Mouse (Mus musculus) hindbrain, embryonic 16.5 days (tissue): ENCODE results near the gene Zfp871. TPM values are rescaled to one million over a fixed set of nuclear protein-coding genes. Genes with fewer than 3 reads are reported as not detected.

ENCODE experiments used
- ATAC-seq: fragments of 200-750 bp; cut with Nextera tagmentation; 2 replicates; pipeline ENCODE4 v1.8.0; 2017; ENCODE audit warnings: moderate TSS enrichment, moderate library complexity
- H3K27ac ChIP-seq: fragments of 300-500 bp; sonication (generic); 2 replicates; pipeline ENCODE4 v1.5.1; 2014; ENCODE audit warnings: low read depth, mild to moderate bottlenecking, control low read depth, low read length, moderate library complexity
- H3K27me3 ChIP-seq: fragments of 300-500 bp; sonication (generic); replicated peaks from 2 replicates; pipeline ENCODE4 v1.6.1; 2014; ENCODE audit warnings: low read length; ENCODE audit not compliant: control insufficient read depth, insufficient read depth
- H3K36me3 ChIP-seq: fragments of 300-500 bp; sonication (generic); 2 replicates; pipeline ENCODE4 v1.6.1; 2014; ENCODE audit warnings: mild to moderate bottlenecking, low read length, moderate library complexity, mixed read lengths; ENCODE audit not compliant: control insufficient read depth, insufficient read depth
- H3K4me1 ChIP-seq: fragments of 300-500 bp; sonication (generic); 2 replicates; pipeline ENCODE4 v1.6.1; 2014; ENCODE audit warnings: low read depth, low read length; ENCODE audit not compliant: control insufficient read depth, insufficient read depth
- H3K4me2 ChIP-seq: fragments of 300-500 bp; sonication (generic); 2 replicates; pipeline ENCODE4 v1.6.1; 2014; ENCODE audit warnings: mild to moderate bottlenecking, low read length, control low read depth, moderate library complexity
- H3K4me3 ChIP-seq: fragments of 300-500 bp; sonication (generic); 2 replicates; pipeline ENCODE4 v1.5.1; 2014; ENCODE audit warnings: mild to moderate bottlenecking, low read length, control low read depth, moderate library complexity
- H3K9ac ChIP-seq: fragments of 300-500 bp; sonication (generic); 2 replicates; pipeline ENCODE4 v1.6.1; 2014; ENCODE audit warnings: low read depth, mild to moderate bottlenecking, control low read depth, low read length, moderate library complexity
- H3K9me3 ChIP-seq: fragments of 300-500 bp; sonication (generic); 2 replicates; pipeline ENCODE4 v1.6.1; 2014; ENCODE audit warnings: mild to moderate bottlenecking, low read length, moderate library complexity; ENCODE audit not compliant: control insufficient read depth
- WGBS: fragments of 180-500 bp; shearing (Covaris S2); extraction: QIAGEN DNeasy Blood & Tissue Kit; methylation state at CpG from one replicate; pipeline ENCODE4 v1.1.7; 2014; 5-methylcytosine and 5-hydroxymethylcytosine counted together
- polyA plus RNA-seq: library from polyadenylated mRNA; unstranded; fragments of >200 nt; fragmentation: Nextera tagmentation; extraction: Ambion mirVana; gene quantifications from 2 replicates; pipeline ENCODE4 v1.2.1, GENCODE M21; 2015

Zfp871 gene
- polyA plus RNA-seq, 1 experiment from 2014 or later, result 35.9 TPM

GRCm38 (mm10) chr17:32789244-32789643 lies 1.2 kb upstream of the Zfp871 start:
- H3K4me3 ChIP-seq, result no peak overlapping the region
- 76% methylated on average over 8 of the region's 8 CpGs for WGBS
- H3K9me3 ChIP-seq, result no peaks in the 10 kb centered on the region
- H3K36me3 ChIP-seq, result peaks cover under 1% of the 10 kb centered on the region; the same call in 1 of the 2 replicates
- no peak overlapping the region for H3K27ac ChIP-seq
- H3K4me2 ChIP-seq, result no peak overlapping the region; the same call in 1 of the 2 replicates
- H3K27me3 ChIP-seq, result no peaks in the 10 kb centered on the region
- H3K9ac ChIP-seq, result no peak overlapping the region
- ATAC-seq, result no peak
- H3K4me1 ChIP-seq, result peaks cover 20% of the 10 kb centered on the region

- Histone ChIP-seq H3K27me3 (no peaks in the 10 kb centered on the region), H3K9ac (peak overlapping the region; percentile 2; the same call in 1 of the 2 replicates), H3K27ac (peak overlapping the region; percentile 8; the same call in 1 of the 2 replicates), H3K4me3 (peak overlapping the region; percentile 84), H3K9me3 (no peaks in the 10 kb centered on the region), H3K4me1 (peaks cover 20% of the 10 kb centered on the region), H3K4me2 (peak overlapping the region; percentile 64), H3K36me3 (peaks cover 8% of the 10 kb centered on the region)
- ATAC-seq, result no peak
- WGBS, result 11% methylated on average over 9 of the region's 9 CpGs
These were observed 489 bp upstream of the Zfp871 start for GRCm38 (mm10) chr17:32788576-32788975.

DNA sequence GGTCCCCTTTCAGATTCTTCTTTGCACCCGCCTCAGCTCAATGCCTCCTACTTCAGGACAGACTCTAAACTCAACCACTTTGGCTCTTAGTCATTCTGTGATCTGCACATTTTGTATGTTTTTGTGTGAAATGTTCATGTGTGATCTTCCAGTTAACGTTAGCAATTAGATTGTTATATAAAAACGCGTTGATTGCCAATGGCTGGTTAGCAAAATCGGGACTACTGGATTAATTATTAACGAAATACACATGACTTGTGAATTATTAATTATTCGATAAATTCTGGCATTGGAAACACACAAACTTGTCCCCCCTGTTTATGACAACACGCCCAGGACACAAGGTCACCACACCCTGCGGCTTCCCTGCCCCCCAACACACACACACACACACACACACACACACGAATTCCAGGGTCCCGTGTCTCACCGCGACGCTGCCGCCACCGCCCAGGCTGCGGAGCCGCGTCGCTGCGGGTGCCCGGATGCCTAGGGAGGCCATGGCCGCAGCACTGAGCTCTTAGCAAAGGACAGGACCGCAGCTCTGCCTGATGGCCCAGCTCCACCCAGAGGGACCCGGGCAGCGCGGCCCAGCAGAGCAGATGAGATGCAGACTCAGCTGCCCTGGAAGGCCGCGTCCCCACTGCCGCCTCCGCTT lies 522 bp downstream of the Zfp871 start:
- Histone ChIP-seq H3K27ac (peak overlapping the region; percentile 91), H3K9ac (peak overlapping the region; percentile 92), H3K36me3 (peaks cover 12% of the 10 kb centered on the region), H3K4me2 (peak overlapping the region; percentile 65), H3K4me1 (peaks cover 20% of the 10 kb centered on the region), H3K9me3 (no peaks in the 10 kb centered on the region), H3K4me3 (peak overlapping the region; percentile 84), H3K27me3 (no peaks in the 10 kb centered on the region)
- peak; percentile 91 for ATAC-seq
- 1% methylated on average over 27 of the region's 31 CpGs for WGBS

- no peaks in the 10 kb centered on the region for H3K27me3 ChIP-seq
- H3K27ac ChIP-seq, result no peak overlapping the region
- ATAC-seq, result no peak
- peak overlapping the region; percentile 92; the same call in 1 of the 2 replicates for H3K9ac ChIP-seq
- peaks cover 12% of the 10 kb centered on the region for H3K36me3 ChIP-seq
- peak overlapping the region; percentile 65 for H3K4me2 ChIP-seq
- peaks cover 20% of the 10 kb centered on the region for H3K4me1 ChIP-seq
- H3K4me3 ChIP-seq, result peak overlapping the region; percentile 84
- WGBS, result 66% methylated on average over 6 of the region's 6 CpGs
- H3K9me3 ChIP-seq, result no peaks in the 10 kb centered on the region
These were observed 1.1 kb downstream of the Zfp871 start for GRCm38 (mm10) chr17:32786944-32787343.

GRCm38 (mm10) chr17:32785656-32786055 lies 2.4 kb downstream of the Zfp871 start:
- Histone ChIP-seq H3K27ac (no peak overlapping the region), H3K4me2 (no peak overlapping the region), H3K9ac (no peak overlapping the region), H3K9me3 (no peaks in the 10 kb centered on the region), H3K27me3 (no peaks in the 10 kb centered on the region), H3K4me3 (no peak overlapping the region), H3K4me1 (peaks cover 20% of the 10 kb centered on the region), H3K36me3 (peaks cover 12% of the 10 kb centered on the region)
- WGBS, result 96% methylated on average over 3 of the region's 3 CpGs
- no peak for ATAC-seq

DNA sequence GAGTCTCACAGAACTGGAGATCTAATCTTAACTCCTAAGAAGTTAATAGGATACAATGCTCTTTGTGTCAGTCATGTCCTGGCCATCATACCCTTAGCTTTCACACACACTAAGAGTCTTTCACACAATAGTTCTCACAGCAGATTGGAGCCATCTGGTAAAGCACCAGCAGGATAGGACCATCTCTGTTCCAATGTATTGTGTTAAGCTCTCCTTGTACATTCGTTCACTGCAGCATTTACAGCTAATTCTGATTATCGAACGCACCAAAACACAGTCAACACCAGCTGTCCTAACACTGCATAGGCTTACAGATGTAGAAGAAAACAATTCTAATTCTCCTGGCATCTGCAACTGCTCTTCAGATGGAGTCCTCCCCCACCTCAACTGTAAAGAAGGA lies 10.5 kb downstream of the Zfp871 start:
- Histone ChIP-seq H3K4me3 (no peak overlapping the region), H3K9me3 (no peaks in the 10 kb centered on the region), H3K27me3 (no peaks in the 10 kb centered on the region), H3K4me2 (no peak overlapping the region), H3K4me1 (no peaks in the 10 kb centered on the region), H3K27ac (no peak overlapping the region), H3K9ac (no peak overlapping the region), H3K36me3 (peaks cover 35% of the 10 kb centered on the region)
- ATAC-seq, result no peak
- 92% methylated on average over 3 of the region's 3 CpGs for WGBS

DNA sequence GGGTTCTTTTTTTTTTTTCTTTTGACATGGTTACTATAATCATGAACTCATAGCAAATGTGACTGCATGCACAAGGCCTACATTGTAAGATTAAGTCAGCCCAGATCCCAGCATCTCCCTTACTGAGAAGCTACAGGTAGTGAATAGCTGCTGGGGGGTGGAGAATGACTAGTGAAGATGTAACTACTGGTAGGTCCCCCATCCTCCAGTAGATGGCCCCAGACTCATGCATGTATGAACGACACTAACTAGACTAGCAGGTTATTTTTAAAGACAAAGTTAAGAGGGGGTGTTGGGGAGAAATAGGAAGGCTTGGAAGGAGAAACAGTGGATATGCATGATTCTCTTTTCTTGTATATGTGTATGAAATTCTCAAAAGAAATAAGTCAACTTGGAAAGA lies 16.9 kb downstream of the Zfp871 start:
- H3K36me3 ChIP-seq, result peaks cover 53% of the 10 kb centered on the region
- H3K9ac ChIP-seq, result no peak overlapping the region
- H3K4me3 ChIP-seq, result no peak overlapping the region
- no peaks in the 10 kb centered on the region for H3K27me3 ChIP-seq
- no peak overlapping the region for H3K27ac ChIP-seq
- 73% methylated on average over 1 of the region's 1 CpGs for WGBS
- H3K4me2 ChIP-seq, result no peak overlapping the region
- H3K4me1 ChIP-seq, result no peaks in the 10 kb centered on the region
- no peaks in the 10 kb centered on the region for H3K9me3 ChIP-seq
- no peak for ATAC-seq

GRCm38 (mm10) chr17:32766422-32766821 lies 21.7 kb downstream of the Zfp871 start:
- Histone ChIP-seq H3K4me3 (no peak overlapping the region), H3K36me3 (peaks cover 44% of the 10 kb centered on the region), H3K27me3 (no peaks in the 10 kb centered on the region), H3K27ac (no peak overlapping the region), H3K9me3 (no peaks in the 10 kb centered on the region), H3K4me1 (no peaks in the 10 kb centered on the region), H3K9ac (no peak overlapping the region), H3K4me2 (no peak overlapping the region)
- no peak for ATAC-seq
- WGBS, result 97% methylated on average over 2 of the region's 2 CpGs

- H3K27ac ChIP-seq, result no peak overlapping the region
- WGBS, result 75% methylated on average over 5 of the region's 5 CpGs
- H3K4me3 ChIP-seq, result no peak overlapping the region
- H3K9ac ChIP-seq, result no peak overlapping the region
- no peaks in the 10 kb centered on the region for H3K4me1 ChIP-seq
- no peaks in the 10 kb centered on the region for H3K27me3 ChIP-seq
- ATAC-seq, result no peak
- H3K4me2 ChIP-seq, result no peak overlapping the region
- no peaks in the 10 kb centered on the region for H3K36me3 ChIP-seq
- H3K9me3 ChIP-seq, result no peaks in the 10 kb centered on the region
These were observed 30.8 kb downstream of the Zfp871 start for GRCm38 (mm10) chr17:32757331-32757730.
